Mouse (Mus musculus) neural tube, embryonic 11.5 days (tissue): ENCODE data around the gene Scube3. TPM values are rescaled to one million over a fixed set of nuclear protein-coding genes. Genes with fewer than 3 reads are reported as not detected.

Experiments used
- ATAC-seq: fragments of 200-750 bp; cut with Nextera tagmentation; 2 replicates; pipeline ENCODE4 v1.8.0; 2017; ENCODE audit warnings: moderate number of reproducible peaks, mild to moderate bottlenecking, moderate TSS enrichment, moderate library complexity; ENCODE audit not compliant: insufficient read depth, low FRiP score, low TSS enrichment
- DNase-seq: peaks from one replicate; pipeline ENCODE4 v3.0.0-alpha.2; 2015; ENCODE audit warnings: low spot score
- H3K27ac ChIP-seq: fragments of 300-500 bp; sonication (generic); 2 replicates; pipeline ENCODE4 v1.5.1; 2014; ENCODE audit warnings: low read depth, mild to moderate bottlenecking, low read length
- H3K27me3 ChIP-seq: fragments of 300-500 bp; sonication (generic); 2 replicates; pipeline ENCODE4 v1.6.1; 2014; ENCODE audit warnings: mild to moderate bottlenecking, low read length, mixed read lengths; ENCODE audit not compliant: control insufficient read depth, insufficient read depth
- H3K36me3 ChIP-seq: fragments of 300-500 bp; sonication (generic); 2 replicates; pipeline ENCODE4 v1.6.1; 2014; ENCODE audit warnings: mild to moderate bottlenecking, low read length, moderate library complexity, mixed read lengths; ENCODE audit not compliant: control insufficient read depth, insufficient read depth
- H3K4me1 ChIP-seq: fragments of 300-500 bp; sonication (generic); 2 replicates; pipeline ENCODE4 v1.6.1; 2014; ENCODE audit warnings: low read length, mixed read lengths; ENCODE audit not compliant: control insufficient read depth, insufficient read depth
- H3K4me2 ChIP-seq: fragments of 300-500 bp; sonication (generic); 2 replicates; pipeline ENCODE4 v1.6.1; 2014; ENCODE audit warnings: low read depth, mild to moderate bottlenecking, moderate library complexity
- H3K4me3 ChIP-seq: fragments of 300-500 bp; sonication (generic); 2 replicates; pipeline ENCODE4 v1.5.1; 2014; ENCODE audit warnings: low read depth, low read length
- H3K9ac ChIP-seq: fragments of 300-500 bp; sonication (generic); 2 replicates; pipeline ENCODE4 v1.6.1; 2014; ENCODE audit warnings: mild to moderate bottlenecking, low read length
- H3K9me3 ChIP-seq: fragments of 300-500 bp; sonication (generic); 2 replicates; pipeline ENCODE4 v1.6.1; 2016; ENCODE audit warnings: low read length; ENCODE audit not compliant: control insufficient read depth
- WGBS: fragments of 180-500 bp; shearing (Covaris S2); extraction: QIAGEN DNeasy Blood & Tissue Kit; methylation state at CpG from one replicate; pipeline ENCODE4 v1.1.7; 2014; 5-methylcytosine and 5-hydroxymethylcytosine counted together
- polyA plus RNA-seq: library from polyadenylated mRNA; unstranded; fragments of >200 nt; fragmentation: Nextera tagmentation; extraction: Ambion mirVana; gene quantifications from 2 replicates; pipeline ENCODE4 v1.2.1, GENCODE M21; 2014

Gene Scube3
- polyA plus RNA-seq, 1 experiment from 2014 or later, result 8.7 TPM

GRCm38 (mm10) chr17:28138685-28139084 is 3.3 kb upstream of the Scube3 start:
- no peak for ATAC-seq
- Histone ChIP-seq H3K36me3 (no peaks in the 10 kb centered on the region), H3K27ac (no peak overlapping the region), H3K4me1 (peaks cover 8% of the 10 kb centered on the region), H3K9ac (no peak overlapping the region), H3K27me3 (no peaks in the 10 kb centered on the region), H3K4me2 (no peak overlapping the region), H3K4me3 (no peak overlapping the region), H3K9me3 (no peaks in the 10 kb centered on the region)
- 70% methylated on average over 9 of the region's 9 CpGs for WGBS
- DNase-seq, result no peak

- H3K9ac ChIP-seq, result no peak overlapping the region; the same call in none of the 2 replicates
- peak overlapping the region; percentile 2; the same call in 1 of the 2 replicates for H3K4me2 ChIP-seq
- ATAC-seq (no peak), DNase-seq (no peak)
- peaks cover 27% of the 10 kb centered on the region for H3K4me1 ChIP-seq
- no peaks in the 10 kb centered on the region for H3K9me3 ChIP-seq
- 18% methylated on average over 13 of the region's 13 CpGs for WGBS
- H3K27me3 ChIP-seq, result no peaks in the 10 kb centered on the region
- no peak overlapping the region for H3K4me3 ChIP-seq
- H3K36me3 ChIP-seq, result no peaks in the 10 kb centered on the region
- H3K27ac ChIP-seq, result no peak overlapping the region
Measured at GRCm38 (mm10) chr17:28140431-28141204, 1.3 kb upstream of the Scube3 start.

- Histone ChIP-seq H3K27ac (peak overlapping the region; percentile 94), H3K4me3 (peak overlapping the region; percentile 55), H3K4me2 (peak overlapping the region; percentile 91), H3K4me1 (peaks cover 33% of the 10 kb centered on the region), H3K9me3 (no peaks in the 10 kb centered on the region), H3K9ac (peak overlapping the region; percentile 70), H3K36me3 (no peaks in the 10 kb centered on the region), H3K27me3 (no peaks in the 10 kb centered on the region)
- ATAC-seq (no peak), DNase-seq (no peak)
- under 1% methylated on average over 15 of the region's 15 CpGs for WGBS
Measured at GRCm38 (mm10) chr17:28141205-28141650, 713 bp upstream of the Scube3 start.

- no peaks in the 10 kb centered on the region; the same call in 1 of the 2 replicates for H3K36me3 ChIP-seq
- DNase-seq (peak; percentile 47), ATAC-seq (no peak; the same call in 1 of the 2 replicates)
- peak overlapping the region; percentile 94 for H3K27ac ChIP-seq
- H3K9ac ChIP-seq, result peak overlapping the region; percentile 70
- no peaks in the 10 kb centered on the region for H3K27me3 ChIP-seq
- peak overlapping the region; percentile 91 for H3K4me2 ChIP-seq
- H3K4me3 ChIP-seq, result peak overlapping the region; percentile 55
- under 1% methylated on average over 33 of the region's 33 CpGs for WGBS
- peaks cover 38% of the 10 kb centered on the region for H3K4me1 ChIP-seq
- no peaks in the 10 kb centered on the region for H3K9me3 ChIP-seq
Measured at GRCm38 (mm10) chr17:28142700-28143610, 1.0 kb downstream of the Scube3 start.

- H3K27me3 ChIP-seq, result no peaks in the 10 kb centered on the region
Measured at GRCm38 (mm10) chr17:28143751-28144150, 1.8 kb downstream of the Scube3 start.

GRCm38 (mm10) chr17:28144241-28144640 is 2.3 kb downstream of the Scube3 start:
- Histone ChIP-seq H3K36me3 (no peaks in the 10 kb centered on the region; the same call in 1 of the 2 replicates), H3K27ac (no peak overlapping the region), H3K4me3 (peak overlapping the region; percentile 55), H3K9me3 (no peaks in the 10 kb centered on the region), H3K9ac (peak overlapping the region; percentile 28), H3K27me3 (no peaks in the 10 kb centered on the region), H3K4me2 (peak overlapping the region; percentile 91), H3K4me1 (peaks cover 38% of the 10 kb centered on the region)
- DNase-seq (no peak), ATAC-seq (no peak)
- 8% methylated on average over 6 of the region's 6 CpGs for WGBS

More at GRCm38 (mm10) chr17:28143751-28144150, 1.8 kb downstream of the Scube3 start:
- no peak for ATAC-seq
- H3K36me3 ChIP-seq, result no peaks in the 10 kb centered on the region; the same call in 1 of the 2 replicates
- H3K4me1 ChIP-seq, result peaks cover 38% of the 10 kb centered on the region
- no peak overlapping the region for H3K27ac ChIP-seq
- H3K9ac ChIP-seq, result peak overlapping the region; percentile 28
- peak overlapping the region; percentile 91 for H3K4me2 ChIP-seq
- H3K9me3 ChIP-seq, result no peaks in the 10 kb centered on the region
- WGBS, result under 1% methylated on average over 9 of the region's 9 CpGs
- H3K4me3 ChIP-seq, result peak overlapping the region; percentile 55
- peak; percentile 54 for DNase-seq

GRCm38 (mm10) chr17:28148288-28148687 is 6.3 kb downstream of the Scube3 start:
- DNase-seq (no peak), ATAC-seq (no peak)
- no peak overlapping the region for H3K9ac ChIP-seq
- H3K27me3 ChIP-seq, result no peaks in the 10 kb centered on the region
- H3K4me1 ChIP-seq, result peaks cover 30% of the 10 kb centered on the region
- H3K4me2 ChIP-seq, result no peak overlapping the region
- H3K27ac ChIP-seq, result no peak overlapping the region
- H3K9me3 ChIP-seq, result no peaks in the 10 kb centered on the region
- WGBS, result 77% methylated on average over 3 of the region's 3 CpGs
- H3K36me3 ChIP-seq, result no peaks in the 10 kb centered on the region; the same call in none of the 2 replicates
- no peak overlapping the region for H3K4me3 ChIP-seq

- ATAC-seq (no peak), DNase-seq (no peak)
- no peak overlapping the region for H3K9ac ChIP-seq
- no peak overlapping the region for H3K4me2 ChIP-seq
- H3K9me3 ChIP-seq, result no peaks in the 10 kb centered on the region
- 79% methylated on average over 8 of the region's 8 CpGs for WGBS
- peaks cover 2% of the 10 kb centered on the region for H3K36me3 ChIP-seq
- H3K27ac ChIP-seq, result no peak overlapping the region
- H3K4me3 ChIP-seq, result no peak overlapping the region
- no peaks in the 10 kb centered on the region for H3K27me3 ChIP-seq
- H3K4me1 ChIP-seq, result peaks cover 19% of the 10 kb centered on the region
Measured at GRCm38 (mm10) chr17:28149734-28150133, 7.8 kb downstream of the Scube3 start.
